Mouse (Mus musculus): ENCODE data around the gene Rccd1.

Rccd1 gene

DNA sequence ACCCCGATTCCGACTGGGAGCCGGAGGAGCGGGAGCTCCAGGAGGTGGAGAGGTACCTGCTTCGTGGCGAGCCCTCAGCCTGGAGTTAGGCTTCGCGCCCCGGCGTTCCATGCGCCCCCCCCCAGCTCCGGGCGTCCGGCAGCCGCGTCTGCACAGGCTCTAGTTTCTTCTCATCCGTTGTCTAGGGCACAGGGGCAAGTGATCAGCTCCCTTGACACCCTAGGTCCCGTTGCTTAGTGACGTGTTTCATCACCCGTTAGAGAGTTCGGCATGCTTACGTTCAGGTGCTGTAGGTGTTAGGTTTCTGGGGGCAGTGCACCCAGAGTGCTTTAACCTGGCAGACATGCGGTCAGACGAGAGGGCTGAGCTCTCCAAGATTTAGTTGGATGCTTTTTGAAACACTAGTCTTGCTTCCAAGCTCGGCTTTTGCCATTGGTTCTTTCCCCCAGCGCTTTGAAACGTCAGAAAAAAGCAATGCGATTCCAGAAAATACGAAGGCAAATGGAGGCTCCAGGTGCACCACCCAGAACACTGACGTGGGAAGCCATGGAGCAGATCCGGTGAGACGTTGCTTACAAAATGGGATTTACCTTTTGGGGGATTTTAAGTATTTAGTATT is 62.8 kb downstream of the Rccd1 start:
- no peak for DNase-seq (ENCODE audit: extremely low spot score, low read depth, low spot score)

DNA sequence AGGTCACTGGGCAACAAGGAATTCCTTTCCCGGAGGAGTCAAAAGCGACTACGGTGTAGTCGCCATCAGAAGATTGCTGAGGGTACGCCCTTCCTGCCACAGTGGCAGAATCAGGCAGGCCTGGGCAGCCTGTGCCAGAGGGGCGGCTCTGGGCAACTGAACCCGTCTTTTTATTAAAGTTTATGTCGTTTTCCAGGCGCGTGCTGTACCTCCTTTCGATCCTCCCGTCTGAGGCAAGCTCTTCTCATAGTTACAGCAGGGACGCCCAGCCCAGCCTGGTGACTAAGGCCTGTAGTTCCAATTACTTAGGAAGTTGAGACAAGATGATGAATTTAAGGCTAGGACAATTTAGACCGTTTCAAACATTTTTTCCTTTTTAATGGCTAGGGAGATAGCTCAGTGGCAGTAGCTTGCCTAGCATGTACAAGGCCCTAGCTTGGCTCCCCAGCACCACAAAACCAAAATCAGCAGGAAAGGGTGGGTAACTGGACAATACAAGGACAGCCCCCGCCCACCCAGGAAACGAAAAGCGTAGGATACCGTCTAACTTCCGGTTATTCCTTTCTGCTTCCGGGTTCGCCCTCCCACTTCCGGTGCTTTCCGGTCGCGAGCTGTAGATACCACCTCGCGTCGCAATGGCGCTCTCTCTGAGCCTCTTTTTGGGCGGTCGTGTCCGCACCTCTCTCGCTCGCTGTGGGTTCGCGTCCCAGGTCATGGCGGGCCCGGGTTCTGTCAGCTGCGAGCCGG is 63.5 kb downstream of the Rccd1 start, which contains the start of gene Ngrn:
Gene Ngrn, plus strand, starts transcription at position 591 of the 747 bp plus-strand sequence.
- DNase-seq (ENCODE audit: extremely low spot score, low read depth, low spot score) = no peak

DNA sequence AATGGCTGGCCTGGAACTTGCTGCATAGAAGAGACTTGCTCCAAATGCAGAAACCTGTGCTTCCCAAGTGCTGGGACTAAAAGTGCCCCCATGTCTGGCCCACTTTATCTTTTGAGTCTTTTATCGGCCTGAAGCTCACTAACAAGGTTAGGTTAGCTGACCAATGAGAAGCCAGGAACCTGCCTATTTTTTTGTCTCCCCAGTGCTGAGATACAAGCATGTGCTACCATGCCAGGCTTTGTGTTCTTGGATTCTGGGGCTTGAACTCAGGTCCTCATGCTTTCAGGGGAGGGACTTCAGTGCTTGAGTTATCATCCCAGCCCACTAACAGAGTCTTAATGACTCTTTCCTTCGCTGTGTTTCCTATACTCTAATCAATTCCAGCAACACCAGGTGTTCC is 66.5 kb downstream of the Rccd1 start:
- no peak for DNase-seq (ENCODE audit: extremely low spot score, low read depth, low spot score)

DNA sequence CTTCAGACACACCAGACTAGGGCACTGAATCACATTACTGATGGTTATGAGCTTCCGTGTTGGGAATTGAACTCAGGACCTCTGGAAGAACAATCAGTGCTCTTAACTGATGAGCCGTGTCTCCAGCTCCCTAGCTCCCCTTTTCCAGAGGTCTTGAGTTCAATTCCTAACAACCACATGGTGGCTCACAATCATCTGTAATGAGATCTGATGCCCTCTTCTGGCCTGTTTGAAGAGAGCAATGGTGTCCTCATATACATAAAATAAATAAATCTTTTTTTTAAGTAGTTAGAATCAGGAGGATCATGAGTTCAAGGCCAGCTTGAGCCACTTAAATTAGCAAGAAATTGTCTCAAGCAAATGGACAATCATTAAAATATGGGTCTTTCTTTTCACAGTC is 68.3 kb downstream of the Rccd1 start:
- no peak for DNase-seq (ENCODE audit: extremely low spot score, low read depth, low spot score)

DNA sequence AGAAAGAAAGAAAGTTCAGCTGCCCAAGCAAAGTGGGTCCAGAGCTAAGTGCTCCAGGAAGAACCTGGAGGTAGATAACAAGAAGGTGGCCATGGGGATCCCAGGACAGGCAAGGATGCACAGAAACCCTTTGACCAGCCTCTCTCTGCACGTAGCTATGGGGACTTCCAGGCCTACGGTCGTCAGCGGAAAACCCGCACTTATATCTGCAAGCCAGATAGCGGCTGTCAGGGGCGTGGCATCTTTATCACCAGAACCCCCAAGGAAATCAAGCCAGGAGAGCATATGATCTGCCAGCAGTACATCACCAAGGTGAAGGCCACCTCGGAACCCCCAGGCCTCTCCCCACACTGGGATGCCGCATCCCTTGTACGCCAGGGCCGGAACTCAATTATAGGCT is 71.4 kb downstream of the Rccd1 start:
- DNase-seq (ENCODE audit: extremely low spot score, low read depth, low spot score) = no peak

DNA sequence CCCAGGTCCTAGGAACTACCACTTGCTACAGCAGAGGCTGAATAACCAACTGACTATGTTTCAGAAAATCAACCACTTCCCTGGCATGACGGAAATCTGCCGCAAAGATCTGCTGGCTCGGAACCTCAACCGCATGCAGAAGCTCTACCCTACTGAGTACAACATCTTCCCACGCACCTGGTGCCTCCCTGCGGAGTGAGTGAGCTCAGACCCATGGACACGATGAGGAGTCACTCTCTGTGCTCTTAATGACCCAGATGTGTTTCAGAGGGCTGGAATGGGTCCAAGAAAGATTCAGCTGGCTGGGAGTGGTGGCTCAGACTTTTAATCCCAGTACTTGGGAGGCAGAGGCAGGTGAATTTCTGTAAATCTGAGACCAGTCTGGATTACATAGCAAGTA is 71.8 kb downstream of the Rccd1 start:
- DNase-seq (ENCODE audit: extremely low spot score, low read depth, low spot score) = no peak

DNA sequence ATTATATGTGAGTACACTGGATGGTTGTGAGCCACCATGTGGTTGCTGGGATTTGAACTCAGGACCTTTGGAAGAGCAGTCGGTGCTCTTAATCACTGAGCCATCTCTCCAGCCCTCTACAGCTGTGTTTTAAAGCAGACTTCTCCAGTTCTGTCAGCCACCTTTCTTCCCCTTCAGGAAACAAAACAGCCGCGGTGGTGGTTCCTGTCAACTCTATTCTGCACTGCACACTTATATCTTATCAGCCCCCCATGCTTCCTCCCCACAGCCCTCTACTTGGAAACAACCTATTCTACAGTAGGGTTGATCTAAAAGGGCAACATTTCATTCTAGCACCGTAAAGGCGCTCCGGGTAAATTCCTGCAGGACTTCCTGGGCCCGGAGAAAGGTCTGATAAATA is 77.4 kb downstream of the Rccd1 start:
- no peak for DNase-seq (ENCODE audit: extremely low spot score, low read depth, low spot score)

DNA sequence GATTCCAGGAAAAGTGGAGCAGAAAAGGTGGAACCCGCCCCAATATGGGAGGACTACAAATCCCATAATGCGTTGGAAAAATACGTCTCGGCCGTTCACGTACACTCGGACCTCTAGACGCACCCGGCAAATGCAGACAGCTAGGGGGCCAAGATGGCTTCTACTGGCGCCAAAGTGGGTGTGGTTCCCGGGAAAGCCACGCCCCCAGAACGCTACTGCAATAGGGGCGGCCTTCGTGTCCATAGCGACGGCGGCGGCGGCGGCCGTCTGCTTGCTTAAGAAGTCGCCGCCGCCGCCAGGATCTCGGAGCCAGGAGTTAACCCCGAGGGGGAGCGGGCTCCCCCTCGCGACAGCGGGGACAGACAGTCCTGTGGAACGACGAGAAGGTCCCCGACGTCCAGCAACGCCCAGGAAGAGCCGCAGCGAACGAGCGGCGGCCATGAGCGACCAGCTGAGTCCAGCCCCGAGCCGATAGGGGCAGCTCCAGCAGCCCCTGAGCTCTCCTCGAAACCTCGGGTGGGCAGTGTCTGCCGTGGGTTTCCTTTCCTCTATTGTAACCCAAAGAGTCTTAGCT is 78.0 kb downstream of the Rccd1 start, which contains the start of gene Ttll13:
Gene Ttll13, plus strand, starts transcription at position 229 of the 574 bp plus-strand sequence.
- peak; percentile 85 for DNase-seq (ENCODE audit: extremely low spot score, low read depth, low spot score)

DNA sequence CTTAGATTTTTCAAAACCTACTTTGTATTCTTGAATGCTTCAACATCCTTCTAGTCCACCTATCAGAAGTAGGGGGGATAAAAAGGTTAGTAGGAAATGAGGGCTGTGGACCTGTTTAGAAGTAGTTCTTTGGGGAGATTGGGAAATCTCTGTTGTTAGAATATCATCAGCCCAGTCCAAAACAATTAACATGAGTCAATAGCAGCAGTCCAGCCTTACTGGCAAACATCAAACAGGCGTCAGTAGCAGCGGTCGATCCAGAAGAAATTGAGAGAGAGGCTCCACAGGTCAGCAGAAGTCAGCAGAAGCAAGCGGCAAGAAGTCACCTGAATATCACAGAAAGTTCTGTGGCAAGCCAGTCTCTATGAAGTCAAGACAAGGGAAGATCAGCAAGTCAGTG is 79.4 kb downstream of the Rccd1 start:
- no peak for DNase-seq (ENCODE audit: extremely low spot score, low read depth, low spot score)
